Mouse (Mus musculus): ENCODE data around the gene Cmss1. TPM values are rescaled to one million over a fixed set of nuclear protein-coding genes. Genes with fewer than 3 reads are reported as not detected.

Gene Cmss1
- total RNA-seq, 2 experiments from 2014 or later = 17.0 to 18.8 TPM

- no peak for DNase-seq (ENCODE audit: low spot score in 2 of 2)
These were observed 303.6 kb downstream of the Cmss1 start for GRCm38 (mm10) chr16:57302792-57303698.

- DNase-seq (ENCODE audit: low spot score in 2 of 2) = no peak
These were observed 305.1 kb downstream of the Cmss1 start for GRCm38 (mm10) chr16:57301512-57302115.

GRCm38 (mm10) chr16:57295216-57295934 lies 311.3 kb downstream of the Cmss1 start:
- no peak for DNase-seq (ENCODE audit: low spot score in 2 of 2)

GRCm38 (mm10) chr16:57292765-57293164 lies 313.9 kb downstream of the Cmss1 start, which contains the start of gene Tmem30c:
TSS of gene Tmem30c (minus strand) at chr16:57292865.
- no peak for DNase-seq (ENCODE audit: low spot score in 2 of 2)

- DNase-seq (ENCODE audit: low spot score in 2 of 2) = no peak
These were observed 314.4 kb downstream of the Cmss1 start for GRCm38 (mm10) chr16:57292296-57292695.

- DNase-seq (ENCODE audit: low spot score in 2 of 2) = no peak
These were observed 315.0 kb downstream of the Cmss1 start for GRCm38 (mm10) chr16:57291696-57292095.

GRCm38 (mm10) chr16:57281417-57281816 lies 325.2 kb downstream of the Cmss1 start:
- no peak for DNase-seq (ENCODE audit: low spot score in 2 of 2)

GRCm38 (mm10) chr16:57280221-57281217 lies 326.1 kb downstream of the Cmss1 start:
- DNase-seq (ENCODE audit: low spot score in 2 of 2) = no peak

- DNase-seq (ENCODE audit: low spot score in 2 of 2) = no peak
These were observed 327.6 kb downstream of the Cmss1 start for GRCm38 (mm10) chr16:57278976-57279626.

- no peak for DNase-seq (ENCODE audit: low spot score in 2 of 2)
These were observed 336.9 kb downstream of the Cmss1 start for GRCm38 (mm10) chr16:57269751-57270150.

- DNase-seq (ENCODE audit: low spot score in 2 of 2) = peak; percentile 63 to 80
These were observed 338.4 kb downstream of the Cmss1 start for GRCm38 (mm10) chr16:57268058-57268841.

GRCm38 (mm10) chr16:57267068-57267467 lies 339.6 kb downstream of the Cmss1 start:
- no peak for DNase-seq (ENCODE audit: low spot score in 2 of 2)

GRCm38 (mm10) chr16:57260152-57260551 lies 346.5 kb downstream of the Cmss1 start:
- DNase-seq (ENCODE audit: low spot score in 2 of 2) = no peak

GRCm38 (mm10) chr16:57259356-57260083 lies 347.1 kb downstream of the Cmss1 start:
- no peak for DNase-seq (ENCODE audit: low spot score in 2 of 2)

Measured in layer of hippocampus, adult 18-20 months (tissue).